Mouse (Mus musculus) brain, embryonic 14.5 days (tissue): ENCODE data around the gene Evc2.

ENCODE experiments used
- CTCF ChIP-seq: fragments of 200-500 bp; IDR thresholded peaks from 2 replicates; pipeline ENCODE4 v1.5.1; 2012; ENCODE audit warnings: inconsistent platforms, mild to moderate bottlenecking, moderate library complexity, borderline replicate concordance; ENCODE audit not compliant: insufficient read depth, insufficient read length; ENCODE audit errors: extremely low read depth
- POLR2A ChIP-seq: fragments of 200-500 bp; IDR thresholded peaks from 2 replicates; pipeline ENCODE4 v1.6.1; 2012; ENCODE audit warnings: mild to moderate bottlenecking, inconsistent platforms, borderline replicate concordance; ENCODE audit not compliant: poor library complexity, insufficient read depth, insufficient read length, severe bottlenecking; ENCODE audit errors: extremely low read depth

DNA sequence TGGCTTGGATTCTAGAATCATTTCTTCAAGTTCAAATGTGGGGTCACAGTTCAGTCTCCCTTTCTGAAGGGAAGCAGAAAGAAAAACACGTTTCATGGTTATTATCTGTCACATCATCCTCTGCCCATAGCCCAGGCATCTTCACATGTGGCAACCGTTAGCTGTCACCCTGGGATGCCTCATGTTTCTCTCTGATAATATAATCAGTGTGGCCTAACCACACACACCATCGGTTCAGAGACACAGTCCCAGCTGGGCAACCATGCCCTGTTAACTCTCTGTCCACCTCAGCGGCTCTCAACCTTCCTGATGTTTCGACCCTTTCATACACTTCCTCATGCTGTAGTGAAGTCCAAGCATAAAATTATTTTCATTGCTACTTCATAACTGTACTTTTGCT, 118.9 kb downstream of the Evc2 start:
- no peak for TF ChIP-seq POLR2A
- TF ChIP-seq CTCF, result no peak
